Mouse (Mus musculus) brain, embryonic 18.5 days (tissue): ENCODE measurements around the gene Dmrta1.
"Not testable (repeated sequence)": the region's sequence is repeated elsewhere in the genome, so short reads cannot be mapped to it uniquely, and the experiment has no call there.

Source experiments
- DNase-seq: peaks from one replicate; pipeline ENCODE4 v3.0.0-alpha.2; 2012; ENCODE audit warnings: low read depth, low spot score

Dmrta1 gene

GRCm38 (mm10) chr4:89679195-89679594, at the start of gene Dmrta1:
Gene Dmrta1 (plus strand): TSS chr4:89679436.
- no peak for DNase-seq

GRCm38 (mm10) chr4:89630374-89631079, 48.7 kb upstream of the Dmrta1 start:
- no peak for DNase-seq

- DNase-seq, result no peak
Observed at GRCm38 (mm10) chr4:89631560-89631959, 47.7 kb upstream of the Dmrta1 start.

- DNase-seq, result no peak
Observed at GRCm38 (mm10) chr4:89638651-89639050, 40.6 kb upstream of the Dmrta1 start.

- DNase-seq, result no peak
Observed at GRCm38 (mm10) chr4:89644235-89645115, 34.8 kb upstream of the Dmrta1 start.

- no peak for DNase-seq
Observed at GRCm38 (mm10) chr4:89650352-89651311, 28.6 kb upstream of the Dmrta1 start.

- no peak for DNase-seq
Observed at GRCm38 (mm10) chr4:89651312-89651686, 27.9 kb upstream of the Dmrta1 start.

GRCm38 (mm10) chr4:89651779-89652178, 27.5 kb upstream of the Dmrta1 start:
- DNase-seq, result no peak

GRCm38 (mm10) chr4:89663406-89663805, 15.8 kb upstream of the Dmrta1 start:
- DNase-seq, result no peak

- no peak for DNase-seq
Observed at GRCm38 (mm10) chr4:89674711-89675110, 4.5 kb upstream of the Dmrta1 start.

GRCm38 (mm10) chr4:89677903-89678302, 1.3 kb upstream of the Dmrta1 start:
- no peak for DNase-seq

GRCm38 (mm10) chr4:89678713-89679112, 523 bp upstream of the Dmrta1 start:
- DNase-seq, result no peak

GRCm38 (mm10) chr4:89687961-89688803, 8.9 kb downstream of the Dmrta1 start:
- DNase-seq, result no peak

GRCm38 (mm10) chr4:89688804-89689497, 9.7 kb downstream of the Dmrta1 start:
- no peak for DNase-seq

GRCm38 (mm10) chr4:89691936-89692335, 12.7 kb downstream of the Dmrta1 start:
- DNase-seq, result no peak

GRCm38 (mm10) chr4:89692780-89693179, 13.5 kb downstream of the Dmrta1 start:
- DNase-seq, result no peak

- DNase-seq, result no peak
Observed at GRCm38 (mm10) chr4:89695589-89695988, 16.4 kb downstream of the Dmrta1 start.

GRCm38 (mm10) chr4:89697951-89698350, 18.7 kb downstream of the Dmrta1 start:
- DNase-seq, result no peak

GRCm38 (mm10) chr4:89723526-89724190, 44.4 kb downstream of the Dmrta1 start:
- not testable (repeated sequence) for DNase-seq
